Mouse (Mus musculus): Measurements from ENCODE around the gene Ttc1. TPM values are rescaled to one million over a fixed set of nuclear protein-coding genes. Genes with fewer than 3 reads are reported as not detected.

Gene Ttc1
- polyA plus RNA-seq, 1 experiment from 2014 or later: 80.4 TPM

DNA sequence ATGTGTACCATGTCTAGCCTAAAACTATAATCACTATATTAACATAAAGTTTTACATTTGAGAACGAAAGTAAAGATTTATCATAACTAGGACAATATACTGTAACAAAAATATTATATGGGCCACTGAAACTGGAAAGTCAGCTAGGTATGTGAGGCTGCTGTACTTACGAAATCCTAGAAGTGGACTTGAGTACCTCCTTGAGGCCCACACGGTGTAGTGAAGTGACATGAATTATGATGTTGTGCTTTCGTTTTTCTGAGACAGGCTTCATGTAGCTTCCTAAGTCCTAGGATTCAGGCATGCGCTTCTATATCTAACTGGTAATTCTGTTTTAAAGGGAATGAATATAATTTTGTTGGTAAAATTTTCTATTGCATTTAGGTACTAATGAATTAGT, 49.2 kb downstream of the Ttc1 start:
- ATAC-seq (ENCODE audit: low FRiP score, low read depth): no peak
- 70% methylated on average over 5 of the region's 5 CpGs for WGBS
- Histone ChIP-seq H3K36me3 (peaks cover 51% of the 10 kb centered on the region), H3K9ac (no peak overlapping the region), H3K9me3 (no peaks in the 10 kb centered on the region), H3K27ac (no peak overlapping the region), H3K27me3 (no peaks in the 10 kb centered on the region), H3K4me2 (replicated peaks) (no peak overlapping the region), H3K4me3 (no peak overlapping the region), H3K4me1 (no peaks in the 10 kb centered on the region)

DNA sequence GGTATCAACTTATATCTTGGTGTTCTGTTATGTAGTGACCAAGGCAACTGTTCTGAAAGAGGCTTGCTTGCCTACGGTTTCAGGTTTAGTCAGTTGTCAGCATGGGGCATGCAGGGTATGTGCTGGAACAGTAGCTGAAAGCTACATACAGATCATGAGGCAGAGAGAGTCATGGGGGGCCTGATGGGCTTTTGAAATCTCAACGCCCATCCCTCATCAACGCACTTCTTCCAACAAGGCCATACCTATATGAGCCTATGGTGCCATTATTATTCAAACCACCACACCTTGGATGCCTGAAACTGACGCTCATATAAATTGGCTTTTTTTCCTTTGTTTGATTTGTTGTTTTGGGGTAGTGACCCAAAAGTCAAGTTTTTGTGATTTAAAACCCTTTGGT, 51.2 kb downstream of the Ttc1 start:
- no peak for ATAC-seq (ENCODE audit: low FRiP score, low read depth)
- Histone ChIP-seq H3K9me3 (0 out of 2 replicates have a peak, but pooled peaks cover 2% of the 10 kb centered on the region), H3K4me3 (no peak overlapping the region), H3K36me3 (peaks cover 66% of the 10 kb centered on the region), H3K27me3 (no peaks in the 10 kb centered on the region), H3K4me1 (no peaks in the 10 kb centered on the region), H3K27ac (no peak overlapping the region), H3K4me2 (replicated peaks) (no peak overlapping the region), H3K9ac (no peak overlapping the region)
- 86% methylated on average over 4 of the region's 4 CpGs for WGBS

DNA sequence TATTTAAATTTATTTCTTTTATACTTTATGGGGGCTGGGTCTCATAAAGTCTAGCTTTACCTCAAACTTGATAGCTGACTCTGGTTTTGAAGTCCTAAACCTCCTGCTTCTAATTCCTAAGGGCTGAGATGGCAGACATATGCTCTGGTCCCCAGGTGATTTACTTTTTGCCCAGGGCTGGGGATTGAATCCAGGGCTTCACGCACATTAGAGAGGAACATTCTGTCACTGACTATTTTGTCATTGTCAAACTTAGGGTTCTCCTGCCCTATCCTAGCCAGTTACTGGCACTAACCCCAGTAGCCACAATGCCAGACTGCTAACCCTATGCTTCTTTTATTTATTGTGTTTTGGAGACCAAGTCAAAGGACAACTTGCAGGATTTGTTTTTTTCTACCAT, 59.0 kb downstream of the Ttc1 start:
- 0 out of 2 replicates have a peak, but pooled peaks cover 2% of the 10 kb centered on the region for H3K9me3 ChIP-seq
- 89% methylated on average over 1 of the region's 1 CpGs for WGBS
- H3K4me3 ChIP-seq: no peak overlapping the region
- H3K36me3 ChIP-seq: peaks cover 68% of the 10 kb centered on the region
- ATAC-seq (ENCODE audit: low FRiP score, low read depth): no peak
- H3K27ac ChIP-seq: no peak overlapping the region
- peaks cover 8% of the 10 kb centered on the region; the same call in 1 of the 2 replicates for H3K4me1 ChIP-seq
- H3K27me3 ChIP-seq: no peaks in the 10 kb centered on the region
- no peak overlapping the region for H3K9ac ChIP-seq
- H3K4me2 ChIP-seq (replicated peaks): no peak overlapping the region

DNA sequence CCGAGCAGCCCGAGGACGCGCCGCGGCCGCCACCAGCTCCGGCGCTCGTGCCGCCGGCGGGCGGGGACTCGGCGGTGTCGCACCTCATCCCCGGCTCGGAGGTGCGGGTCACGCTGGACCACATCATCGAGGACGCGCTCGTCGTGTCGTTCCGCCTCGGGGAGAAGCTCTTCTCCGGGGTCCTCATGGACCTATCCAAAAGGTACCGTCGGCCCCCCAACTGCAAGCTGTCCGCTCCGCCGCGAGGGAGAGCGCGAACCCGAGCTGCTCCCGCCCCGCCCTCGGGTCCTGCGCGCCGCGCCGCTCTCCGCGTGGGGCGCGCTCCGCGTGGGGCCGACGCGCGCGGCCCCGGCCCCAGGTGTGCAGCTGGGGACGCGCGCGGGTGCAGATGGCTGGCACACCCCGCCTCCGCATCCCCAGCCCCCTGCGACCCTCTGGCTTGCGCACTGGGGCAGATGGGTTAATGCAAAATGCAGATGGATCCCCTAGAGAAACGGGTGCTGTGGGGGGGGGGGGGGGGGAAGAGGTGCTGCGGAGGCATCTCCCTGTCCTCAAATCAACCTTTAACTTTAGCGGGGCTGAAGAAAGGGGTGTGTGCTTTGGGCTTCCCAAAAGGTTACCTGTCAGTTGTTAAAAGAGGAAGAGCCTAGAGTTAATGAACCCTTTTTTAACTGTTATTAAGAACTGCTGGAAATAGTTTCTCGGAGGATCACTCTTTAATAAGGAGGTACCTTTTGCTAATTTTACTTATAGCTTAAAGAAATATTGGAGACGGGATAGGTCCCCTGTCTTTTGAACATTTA, 65.2 kb downstream of the Ttc1 start:
- H3K4me1 ChIP-seq: peaks cover 19% of the 10 kb centered on the region
- H3K36me3 ChIP-seq: peaks cover 15% of the 10 kb centered on the region
- H3K4me3 ChIP-seq: peak overlapping the region; percentile 88
- WGBS: under 1% methylated on average over 65 of the region's 72 CpGs
- no peaks in the 10 kb centered on the region for H3K9me3 ChIP-seq
- peak overlapping the region; percentile 98 for H3K9ac ChIP-seq
- H3K4me2 ChIP-seq (replicated peaks): peak overlapping the region; percentile 74
- H3K27me3 ChIP-seq: no peaks in the 10 kb centered on the region
- H3K27ac ChIP-seq: peak overlapping the region; percentile 92
- ATAC-seq (ENCODE audit: low FRiP score, low read depth): peak; percentile 5

DNA sequence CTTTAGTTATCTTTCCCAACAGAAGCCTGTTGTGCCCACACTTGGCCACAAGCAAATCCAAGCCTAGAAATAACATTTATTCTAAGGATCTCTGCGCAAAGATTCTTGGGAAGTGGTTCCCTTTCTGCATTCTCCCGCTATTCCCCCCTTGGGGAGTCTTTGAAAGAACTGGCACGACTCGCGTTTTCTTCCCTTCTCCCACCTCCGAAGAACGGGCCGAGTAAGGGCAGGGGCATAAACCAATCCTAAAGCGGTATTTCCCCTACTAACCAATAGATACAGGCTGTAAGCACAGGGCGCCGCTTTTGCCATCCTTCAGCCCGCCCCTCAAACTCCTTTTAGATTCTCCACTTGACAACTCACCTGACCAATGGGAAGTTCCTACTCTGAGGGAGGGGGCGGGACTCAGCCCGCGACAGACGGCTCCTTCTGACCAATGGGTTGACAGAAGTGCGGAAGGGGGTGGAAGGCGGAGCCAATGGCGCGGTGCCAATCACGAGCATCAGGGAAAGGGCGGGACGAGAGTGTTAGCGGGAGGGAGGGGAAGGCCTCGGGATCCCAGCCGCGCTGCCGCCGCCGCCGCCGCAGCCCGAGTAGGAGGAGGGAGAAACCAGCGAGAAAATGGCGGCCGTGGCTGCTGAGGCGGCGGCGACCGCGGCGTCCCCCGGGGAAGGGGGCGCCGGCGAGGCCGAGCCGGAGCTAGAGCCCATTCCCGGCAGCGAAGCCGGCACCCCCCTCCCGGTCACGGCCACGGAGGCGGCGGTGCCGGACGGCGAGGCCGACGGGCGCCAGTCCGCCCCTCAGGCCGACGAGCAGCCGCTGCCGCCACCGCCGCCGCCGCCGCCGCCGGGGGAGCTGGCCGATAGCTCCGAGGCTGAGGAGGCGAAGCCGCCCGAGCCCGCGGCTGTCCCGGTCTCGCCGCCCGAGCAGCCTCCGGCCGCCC, 66.1 kb downstream of the Ttc1 start, which contains the start of gene Pwwp2a:
TSS of gene Pwwp2a (plus strand) at position 527 of the 943 bp plus-strand sequence.
- Histone ChIP-seq H3K27me3 (no peaks in the 10 kb centered on the region), H3K9ac (peak within 1 kb of the TSS; percentile 98), H3K4me2 (replicated peaks) (peak within 1 kb of the TSS; percentile 74), H3K9me3 (no peaks in the 10 kb centered on the region), H3K4me1 (peaks cover 19% of the 10 kb centered on the region), H3K4me3 (peak within 1 kb of the TSS; percentile 88), H3K36me3 (peaks cover 8% of the 10 kb centered on the region; the same call in 1 of the 2 replicates), H3K27ac (peak within 1 kb of the TSS; percentile 92)
- peak; percentile 100 for ATAC-seq (ENCODE audit: low FRiP score, low read depth)
- WGBS: under 1% methylated on average over 48 of the region's 87 CpGs

Other genes with a start within 250 kb of the Ttc1 start
- 12.9 and 14.4 TPM in 2 replicates for gene Ccnjl, start 219.2 kb downstream of the Ttc1 start, polyA plus RNA-seq (2015; fragmentation: Nextera tagmentation; extraction: Ambion mirVana)
- 4.7 and 5.2 TPM in 2 replicates for gene 4933415A04Rik, start 161.0 kb downstream of the Ttc1 start, polyA plus RNA-seq (2015; fragmentation: Nextera tagmentation; extraction: Ambion mirVana)
- gene Fabp6, start 146.5 kb downstream of the Ttc1 start, polyA plus RNA-seq (2015; fragmentation: Nextera tagmentation; extraction: Ambion mirVana): not detected in 2 replicates
- gene Pwwp2a, start 66.0 kb downstream of the Ttc1 start, polyA plus RNA-seq (2015; fragmentation: Nextera tagmentation; extraction: Ambion mirVana): 27.7 and 28.8 TPM in 2 replicates
- gene Adra1b, start 153.2 kb upstream of the Ttc1 start, polyA plus RNA-seq (2015; fragmentation: Nextera tagmentation; extraction: Ambion mirVana): 1.1 and 1.5 TPM in 2 replicates